Mouse (Mus musculus): Measurements from ENCODE around the gene Nfib. TPM values are rescaled to one million over a fixed set of nuclear protein-coding genes. Genes with fewer than 3 reads are reported as not detected.

The Nfib gene
- 2.3 TPM in 2 replicates for polyA plus RNA-seq (2012; rRNA removed)

DNA sequence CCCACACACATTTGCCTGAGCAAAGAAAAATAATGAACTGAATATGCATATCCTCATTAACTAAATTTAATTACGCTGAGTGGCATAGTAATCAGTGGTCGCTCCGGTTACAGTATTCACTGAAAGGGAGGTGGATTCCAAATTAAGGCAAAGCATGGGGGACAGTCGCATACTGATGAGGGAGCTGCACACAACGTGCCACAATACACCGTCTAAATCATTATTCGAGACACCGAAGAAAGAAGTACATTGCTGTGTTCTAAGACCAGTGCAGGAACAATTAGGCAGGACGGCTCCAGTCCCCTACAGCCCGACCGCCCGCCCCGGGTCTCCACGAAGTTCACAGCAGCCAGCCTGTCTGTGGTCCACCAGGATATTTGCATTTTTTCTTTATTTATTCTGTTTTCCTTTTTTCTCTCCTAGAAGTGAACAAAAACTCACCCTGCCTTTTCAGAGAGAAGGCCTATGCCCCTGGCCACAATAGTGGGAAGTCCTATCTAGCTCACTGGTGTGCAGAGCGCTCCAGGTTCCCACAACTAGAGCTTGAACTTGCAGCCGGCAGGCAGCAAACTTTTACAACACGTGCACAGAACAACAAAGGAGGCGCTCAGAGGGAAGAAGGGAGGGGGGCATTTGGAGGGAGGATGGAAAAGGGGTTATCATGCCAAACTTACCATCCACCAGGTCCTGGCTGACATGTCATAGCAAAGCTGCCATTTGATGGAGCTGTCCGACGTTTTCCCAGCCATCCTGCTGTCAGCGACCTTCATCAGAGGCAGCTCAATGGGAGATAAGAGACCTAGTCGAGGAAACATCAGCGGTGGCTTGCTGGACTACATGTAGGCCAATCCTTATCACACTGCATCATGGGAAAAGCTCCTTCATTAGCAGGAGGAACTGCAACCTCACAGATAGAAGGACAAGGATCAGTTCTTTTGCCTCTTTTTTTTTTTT is at the start of gene Nfib:
Gene Nfib (minus strand): TSS at position 910 of the 954 bp plus-strand sequence.

Other genes with a start within 250 kb of the Nfib start
- 0.55 and 0.84 TPM in 2 replicates for gene Zdhhc21, start 154.2 kb upstream of the Nfib start, polyA plus RNA-seq (2012; rRNA removed)
- not detected in 2 replicates for gene Cer1, start 179.4 kb upstream of the Nfib start, polyA plus RNA-seq (2012; rRNA removed)